Mouse (Mus musculus) left cerebral cortex, postnatal 36 days (tissue): ENCODE data around the gene Olfr1344. TPM values are rescaled to one million over a fixed set of nuclear protein-coding genes. Genes with fewer than 3 reads are reported as not detected.

Experiments
- total RNA-seq, 2 experiments: library from RNA; stranded (reverse); gene quantifications; 2 replicates each; pipeline ENCODE4 v1.2.3; 2021

The Olfr1344 gene
- total RNA-seq, 2 experiments from 2014 or later: 1.0 to 1.2 TPM

Other genes with a start within 250 kb of the Olfr1344 start
- gene Galp, start 241.6 kb upstream of the Olfr1344 start, total RNA-seq: not detected
- not detected for gene Zscan5b, start 216.4 kb upstream of the Olfr1344 start, total RNA-seq
- not detected for gene Epp13, start 186.0 kb upstream of the Olfr1344 start, total RNA-seq
- 10 to 100 TPM; 10.4 to 11.1 TPM for gene Zfp667, start 152.1 kb upstream of the Olfr1344 start, total RNA-seq
- 10 to 100 TPM in 1 of 2 experiments, 1 to 10 TPM in 1; 9.0 to 11.2 TPM for gene Zfp583, start 107.4 kb upstream of the Olfr1344 start, total RNA-seq
- gene Gm3854, start 94.9 kb upstream of the Olfr1344 start, total RNA-seq: 1 to 10 TPM; 5.4 to 7.8 TPM
- gene Zfp78, start 75.4 kb upstream of the Olfr1344 start, total RNA-seq: 1 to 10 TPM; 4.4 to 4.6 TPM
- gene Zfp28, start 55.4 kb upstream of the Olfr1344 start, total RNA-seq: 1 to 10 TPM; 4.3 to 8.2 TPM
- gene Smim17, start 40.0 kb upstream of the Olfr1344 start, total RNA-seq: 10 to 100 TPM; 13.5 to 14.7 TPM
- gene Gm20715, start 28.4 kb upstream of the Olfr1344 start, total RNA-seq: under 1 TPM; 0.12 to 0.18 TPM
- gene Olfr1336, start 17.5 kb downstream of the Olfr1344 start, total RNA-seq: under 1 TPM; 0.05 to 0.14 TPM
- gene Olfr1346, start 28.4 kb downstream of the Olfr1344 start, total RNA-seq: not detected
- not detected for gene Olfr5, start 48.3 kb downstream of the Olfr1344 start, total RNA-seq
- not detected for gene Olfr1347, start 61.1 kb downstream of the Olfr1344 start, total RNA-seq
- not detected for gene Olfr1348, start 70.1 kb downstream of the Olfr1344 start, total RNA-seq
- not detected for gene Olfr1349, start 84.3 kb downstream of the Olfr1344 start, total RNA-seq
- not detected for gene Olfr1350, start 126.2 kb downstream of the Olfr1344 start, total RNA-seq